Mouse (Mus musculus): Measurements from ENCODE around the gene Tnfrsf8.

DNA sequence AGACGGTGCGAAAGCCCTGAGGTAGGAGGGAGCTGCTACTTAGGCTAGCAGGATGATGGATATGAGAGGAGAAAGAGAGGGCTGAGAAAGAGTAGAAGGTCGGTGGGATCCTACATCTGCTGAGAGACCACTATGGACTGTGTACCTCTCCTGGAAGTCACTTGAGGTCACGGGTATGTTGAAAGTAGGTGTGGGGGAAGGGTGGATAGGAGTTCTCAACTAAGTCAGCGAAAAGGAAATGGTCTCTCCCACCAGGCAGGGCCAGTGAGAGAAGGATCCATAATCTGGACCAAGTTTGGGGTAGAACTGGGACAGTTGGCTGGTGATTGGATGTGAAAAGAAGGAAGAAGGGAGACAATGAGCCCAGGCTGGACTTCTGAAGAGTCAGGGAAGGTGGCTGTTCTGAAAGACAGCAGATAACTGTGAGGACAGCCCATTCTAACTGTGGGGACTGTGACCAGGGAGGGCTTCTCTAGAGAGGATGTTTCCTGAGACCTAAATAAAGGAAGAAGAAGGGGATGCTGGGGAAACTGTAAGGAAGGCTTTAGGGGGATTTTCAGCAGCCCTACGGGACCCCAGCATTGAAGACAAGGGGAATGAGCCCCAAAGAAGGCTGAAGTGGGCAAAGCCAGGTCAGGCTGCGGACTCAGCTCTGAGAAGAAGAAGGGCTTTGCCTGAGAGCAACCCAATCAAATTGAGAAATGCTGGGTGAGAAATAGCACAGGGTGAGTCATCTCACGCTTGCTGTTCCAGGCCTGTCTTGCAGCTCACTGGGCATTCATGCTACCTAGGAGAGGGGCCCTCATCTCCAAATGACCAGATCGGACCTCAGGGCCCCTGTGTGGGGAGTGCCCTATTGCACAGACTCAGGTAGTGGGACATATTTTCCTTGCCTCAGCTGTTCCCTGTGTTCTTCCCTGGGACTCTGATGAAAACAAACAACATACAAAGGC lies 23.2 kb upstream of the Tnfrsf8 start:
- TF ChIP-seq POLR2A (IDR thresholded peaks at IDR 0.05; ENCODE audit: extremely low read depth, insufficient read depth, low read length) = no peak
- no peak for TF ChIP-seq CTCF (IDR thresholded peaks at IDR 0.05; ENCODE audit: low read depth, low read length)

Measured in liver, adult 2 months (tissue).